Mouse (Mus musculus) forebrain, postnatal 0 days (tissue): ENCODE data around the gene Rnpepl1. TPM values are rescaled to one million over a fixed set of nuclear protein-coding genes. Genes with fewer than 3 reads are reported as not detected.

Experiments used
- ATAC-seq: fragments of 200-750 bp; cut with Nextera tagmentation; 2 replicates; pipeline ENCODE4 v1.8.0; 2017; ENCODE audit warnings: mild to moderate bottlenecking, moderate library complexity
- DNase-seq: peaks from one replicate; pipeline ENCODE4 v3.0.0-alpha.2; 2015
- H3K27ac ChIP-seq: fragments of 300-500 bp; sonication (generic); 2 replicates; pipeline ENCODE4 v1.5.1; 2014; ENCODE audit warnings: low read depth, mild to moderate bottlenecking, antibody characterized with exemption, low read length, moderate library complexity, mixed read lengths
- H3K27me3 ChIP-seq: fragments of 300-500 bp; sonication (generic); 2 replicates; pipeline ENCODE4 v1.6.1; 2014; ENCODE audit warnings: mild to moderate bottlenecking, low read length, mixed read lengths; ENCODE audit not compliant: insufficient read depth
- H3K36me3 ChIP-seq: fragments of 300-500 bp; sonication (generic); 2 replicates; pipeline ENCODE4 v1.6.1; 2014; ENCODE audit warnings: mild to moderate bottlenecking, moderate library complexity; ENCODE audit not compliant: insufficient read depth
- H3K4me1 ChIP-seq: fragments of 300-500 bp; sonication (generic); 2 replicates; pipeline ENCODE4 v1.6.1; 2014; ENCODE audit warnings: antibody characterized with exemption; ENCODE audit not compliant: insufficient read depth
- H3K4me2 ChIP-seq: fragments of 300-500 bp; sonication (generic); 2 replicates; pipeline ENCODE4 v1.6.1; 2014; ENCODE audit warnings: low read depth, mild to moderate bottlenecking, moderate library complexity
- H3K4me3 ChIP-seq: fragments of 300-500 bp; sonication (generic); 2 replicates; pipeline ENCODE4 v1.5.1; 2014; ENCODE audit warnings: low read depth, low read length, mixed read lengths
- H3K9ac ChIP-seq: fragments of 300-500 bp; sonication (generic); 2 replicates; pipeline ENCODE4 v1.6.1; 2014; ENCODE audit warnings: mild to moderate bottlenecking
- H3K9me3 ChIP-seq: fragments of 300-500 bp; sonication (generic); 2 replicates; pipeline ENCODE4 v1.6.1; 2016; ENCODE audit warnings: low read length
- CTCF ChIP-seq: sonication (generic); IDR thresholded peaks from 2 replicates; pipeline ENCODE4 v1.5.1; 2016; ENCODE audit warnings: antibody characterized with exemption, control low read depth, low read depth
- WGBS: fragments of 180-500 bp; shearing (Covaris S2); extraction: QIAGEN DNeasy Blood & Tissue Kit; methylation state at CpG from one replicate; pipeline ENCODE4 v1.1.7; 2014; 5-methylcytosine and 5-hydroxymethylcytosine counted together
- polyA plus RNA-seq: library from polyadenylated mRNA; unstranded; fragments of >200 nt; fragmentation: Nextera tagmentation; extraction: Ambion mirVana; gene quantifications from 2 replicates; pipeline ENCODE4 v1.2.1, GENCODE M21; 2015
- total RNA-seq: library from RNA; depleted of rRNA; stranded (reverse); fragments of >200 nt; gene quantifications from 2 replicates; pipeline ENCODE4 v1.2.3, GENCODE M21; 2014

The Rnpepl1 gene
- total and polyA plus RNA-seq, 2 experiments from 2014 or later: 25.3 to 36.8 TPM

DNA sequence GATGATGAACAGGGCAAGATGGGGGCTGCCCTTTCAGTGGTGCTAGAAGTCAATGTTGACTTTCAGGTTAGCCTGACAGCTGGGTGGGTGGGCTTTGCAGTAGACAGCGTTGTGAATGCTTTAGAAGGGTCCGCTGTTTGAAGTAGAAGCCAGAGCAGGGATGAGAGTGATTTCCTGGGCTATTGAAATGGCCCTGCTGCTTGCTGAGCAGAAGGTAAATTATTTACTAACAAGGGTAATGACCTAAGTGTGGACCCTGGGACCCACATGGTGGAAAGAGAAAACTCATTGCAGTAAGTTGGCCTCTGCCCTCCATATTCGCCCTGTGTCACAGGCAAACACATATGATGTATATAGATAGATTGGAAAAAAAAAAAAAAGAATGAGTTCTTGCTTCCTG is 25.9 kb downstream of the Rnpepl1 start:
- ATAC-seq: no peak
- 81% methylated on average over 3 of the region's 3 CpGs for WGBS

DNA sequence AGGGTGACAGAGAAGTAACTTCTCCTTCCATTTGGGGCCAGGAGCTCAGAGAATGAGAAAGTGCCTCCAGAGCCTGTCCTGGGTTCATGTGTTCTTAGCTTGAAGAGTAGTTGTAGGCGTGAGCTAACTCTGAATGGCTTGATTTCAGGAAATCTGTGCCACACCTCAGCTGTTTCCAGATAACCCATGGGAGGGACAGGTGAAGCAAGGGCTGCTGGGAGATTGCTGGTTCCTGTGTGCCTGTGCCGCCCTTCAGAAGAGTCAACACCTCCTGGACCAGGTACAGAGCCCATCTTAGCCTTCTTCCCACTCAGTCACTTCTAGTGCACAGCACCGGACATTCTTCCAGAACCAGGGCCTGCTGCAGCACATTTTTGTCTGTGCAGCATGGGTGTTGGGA is 27.2 kb downstream of the Rnpepl1 start:
- H3K27ac ChIP-seq: no peak overlapping the region
- no peak overlapping the region for H3K4me2 ChIP-seq
- H3K9me3 ChIP-seq: no peaks in the 10 kb centered on the region
- TF ChIP-seq CTCF: no peak
- H3K27me3 ChIP-seq: no peaks in the 10 kb centered on the region
- no peak overlapping the region for H3K9ac ChIP-seq
- 95% methylated on average over 3 of the region's 3 CpGs for WGBS
- DNase-seq (no peak), ATAC-seq (no peak)
- H3K4me1 ChIP-seq: peaks cover 21% of the 10 kb centered on the region
- H3K4me3 ChIP-seq: no peak overlapping the region
- H3K36me3 ChIP-seq: peaks cover 41% of the 10 kb centered on the region

More for the DNA sequence above, 25.9 kb downstream of the Rnpepl1 start:
- Histone ChIP-seq H3K4me1 (peaks cover 21% of the 10 kb centered on the region), H3K36me3 (peaks cover 33% of the 10 kb centered on the region), H3K9me3 (no peaks in the 10 kb centered on the region), H3K27me3 (no peaks in the 10 kb centered on the region), H3K4me3 (no peak overlapping the region), H3K27ac (no peak overlapping the region), H3K4me2 (peak overlapping the region; percentile 77), H3K9ac (peak overlapping the region; percentile 70; the same call in 1 of the 2 replicates)
- no peak for TF ChIP-seq CTCF
- DNase-seq: no peak

DNA sequence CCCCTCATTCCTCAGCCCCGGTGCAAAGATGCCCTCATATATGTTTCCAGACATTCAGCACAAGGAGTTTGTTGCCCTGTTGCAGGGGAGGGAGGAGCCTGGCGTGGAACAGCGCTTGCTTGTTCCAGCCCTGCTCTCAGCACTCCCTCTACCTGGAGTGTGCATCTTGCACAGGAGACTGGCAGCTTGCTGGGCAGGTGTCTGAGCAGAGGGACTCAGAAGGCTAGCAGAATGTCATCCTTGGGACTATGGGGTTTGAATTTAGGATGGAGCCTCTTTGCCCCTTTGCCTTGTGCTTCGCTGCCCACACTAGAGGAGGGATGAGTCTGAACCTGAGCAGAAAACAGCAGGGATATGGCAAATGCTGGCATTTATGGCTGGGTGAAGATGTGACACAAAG is 29.2 kb downstream of the Rnpepl1 start:
- ATAC-seq: no peak
- no peak for DNase-seq

DNA sequence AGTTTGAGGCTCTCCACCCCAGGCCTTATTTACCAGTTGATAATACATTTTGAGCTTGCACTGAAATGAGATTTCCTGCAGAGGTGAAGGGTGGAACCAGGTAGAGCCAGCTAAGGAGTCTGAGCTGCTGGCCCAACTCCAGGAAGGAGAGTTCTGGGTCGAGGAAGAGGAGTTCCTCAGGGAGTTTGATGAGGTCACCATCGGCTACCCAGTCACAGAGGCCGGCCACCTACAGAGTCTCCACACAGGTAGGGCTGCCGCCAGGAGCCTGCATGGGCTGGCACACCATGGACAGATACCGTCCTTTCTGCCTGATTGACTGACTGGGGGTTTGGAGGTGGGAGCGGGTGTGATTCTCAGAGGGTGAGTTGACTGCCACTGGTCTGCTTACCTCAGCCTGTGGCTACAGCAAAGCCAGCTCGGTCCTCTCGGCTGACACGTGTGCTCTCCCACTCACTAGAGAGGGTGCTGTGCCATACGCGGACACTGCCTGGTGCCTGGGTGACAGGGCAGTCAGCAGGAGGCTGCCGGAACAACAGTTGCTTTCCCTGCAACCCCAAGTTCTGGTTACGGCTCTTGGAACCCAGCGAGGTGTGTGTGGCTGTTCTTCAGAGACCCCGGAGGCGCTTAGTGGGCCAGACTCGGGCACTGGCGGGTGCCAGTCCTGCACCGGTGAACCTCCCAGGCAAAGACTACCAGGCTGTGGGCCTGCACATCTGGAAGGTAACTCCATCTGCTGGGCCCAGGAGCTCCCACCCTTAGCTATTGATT is 32.8 kb downstream of the Rnpepl1 start:
- Histone ChIP-seq H3K4me2 (no peak overlapping the region), H3K4me3 (no peak overlapping the region), H3K4me1 (no peaks in the 10 kb centered on the region), H3K36me3 (peaks cover 89% of the 10 kb centered on the region), H3K9ac (no peak overlapping the region), H3K27ac (no peak overlapping the region), H3K27me3 (no peaks in the 10 kb centered on the region), H3K9me3 (no peaks in the 10 kb centered on the region)
- 92% methylated on average over 19 of the region's 19 CpGs for WGBS
- ATAC-seq: no peak
- TF ChIP-seq CTCF: no peak
- DNase-seq: no peak

More for the DNA sequence above, 29.2 kb downstream of the Rnpepl1 start:
- H3K27ac ChIP-seq: no peak overlapping the region
- peaks cover 15% of the 10 kb centered on the region for H3K4me1 ChIP-seq
- WGBS: 98% methylated on average over 4 of the region's 4 CpGs
- H3K9ac ChIP-seq: no peak overlapping the region
- peaks cover 60% of the 10 kb centered on the region for H3K36me3 ChIP-seq
- no peaks in the 10 kb centered on the region for H3K9me3 ChIP-seq
- H3K4me2 ChIP-seq: no peak overlapping the region
- TF ChIP-seq CTCF: no peak
- no peaks in the 10 kb centered on the region for H3K27me3 ChIP-seq
- H3K4me3 ChIP-seq: no peak overlapping the region

DNA sequence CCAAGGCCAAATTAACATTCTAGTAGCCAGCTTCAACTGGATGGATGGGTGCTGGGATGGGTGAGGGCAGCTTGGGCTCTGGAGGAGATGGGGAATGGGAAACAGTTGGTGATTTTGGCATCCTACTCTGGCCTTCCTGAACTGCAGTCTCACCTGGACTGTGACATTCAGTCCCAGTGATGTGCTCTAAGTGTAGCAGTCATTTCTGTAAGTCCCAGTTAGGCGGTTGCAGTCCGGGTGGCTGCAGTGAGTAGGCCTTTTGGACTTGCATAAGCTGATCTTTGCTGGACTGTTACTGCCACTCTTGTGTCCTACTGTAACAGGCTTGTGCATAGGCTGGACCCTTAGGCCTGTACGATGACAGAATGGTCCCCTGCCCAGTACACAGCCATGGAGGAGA is 37.4 kb downstream of the Rnpepl1 start:
- H3K27me3 ChIP-seq: no peaks in the 10 kb centered on the region
- peaks cover 70% of the 10 kb centered on the region for H3K36me3 ChIP-seq
- H3K4me1 ChIP-seq: no peaks in the 10 kb centered on the region
- WGBS: 97% methylated on average over 3 of the region's 3 CpGs
- H3K9me3 ChIP-seq: no peaks in the 10 kb centered on the region
- H3K27ac ChIP-seq: no peak overlapping the region
- H3K4me2 ChIP-seq: no peak overlapping the region
- DNase-seq (no peak), ATAC-seq (no peak)
- no peak overlapping the region for H3K9ac ChIP-seq
- no peak overlapping the region for H3K4me3 ChIP-seq
- TF ChIP-seq CTCF: no peak

DNA sequence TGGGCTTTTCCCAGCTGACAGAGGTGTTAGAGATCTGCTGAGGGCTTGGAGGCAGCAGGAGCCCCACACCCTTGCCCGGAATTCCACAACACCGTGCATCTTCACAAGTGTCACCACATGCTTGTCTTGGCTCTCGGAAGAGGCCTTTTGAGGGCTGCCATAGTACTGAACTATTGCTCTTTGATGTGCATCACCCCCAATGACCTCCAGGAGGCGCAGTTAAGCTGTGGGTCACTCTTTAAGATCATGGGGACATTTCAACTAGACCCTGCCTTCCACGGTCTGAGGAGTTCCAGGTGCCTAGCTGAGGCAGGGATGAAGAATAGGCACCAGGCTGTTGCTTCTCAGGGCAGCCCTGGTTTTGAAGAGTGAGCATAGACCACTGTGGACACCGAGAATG is 38.8 kb downstream of the Rnpepl1 start:
- Histone ChIP-seq H3K9me3 (no peaks in the 10 kb centered on the region), H3K4me3 (no peak overlapping the region), H3K4me2 (no peak overlapping the region), H3K36me3 (peaks cover 55% of the 10 kb centered on the region), H3K4me1 (no peaks in the 10 kb centered on the region), H3K27me3 (no peaks in the 10 kb centered on the region), H3K27ac (no peak overlapping the region), H3K9ac (no peak overlapping the region)
- no peak for DNase-seq
- ATAC-seq: no peak
- WGBS: 60% methylated on average over 6 of the region's 6 CpGs
- TF ChIP-seq CTCF: peak; percentile 51

DNA sequence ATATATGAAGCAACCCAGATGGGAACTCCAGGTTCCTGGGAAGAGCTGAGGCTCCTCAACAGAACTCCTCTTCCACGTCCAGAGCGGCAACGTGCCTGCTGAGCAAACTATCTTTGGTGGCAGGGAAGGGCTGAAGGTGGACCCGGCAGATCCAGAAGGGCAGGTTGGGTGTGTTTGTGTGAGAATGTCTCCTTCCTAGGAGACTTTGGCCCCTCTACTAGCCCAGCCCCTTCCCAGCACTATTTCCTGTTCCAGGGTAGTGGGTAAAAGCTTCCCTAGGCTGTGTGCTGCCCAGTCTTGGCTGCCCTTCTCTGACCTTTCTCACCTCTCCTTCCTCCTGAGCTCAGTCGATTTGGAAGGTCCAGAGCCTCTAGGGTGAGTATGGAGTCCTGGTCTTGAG is 40.0 kb downstream of the Rnpepl1 start, which contains the start of gene Gpr35:
Gene Gpr35 (plus strand): TSS at position 259 of the 400 bp plus-strand sequence.
- Histone ChIP-seq H3K9ac (no peak within 1 kb of the TSS), H3K4me1 (no peaks in the 10 kb centered on the region), H3K27ac (no peak within 1 kb of the TSS), H3K36me3 (peaks cover 43% of the 10 kb centered on the region), H3K9me3 (no peaks in the 10 kb centered on the region), H3K4me3 (no peak within 1 kb of the TSS), H3K27me3 (no peaks in the 10 kb centered on the region), H3K4me2 (no peak within 1 kb of the TSS)
- ATAC-seq (no peak), DNase-seq (no peak)
- WGBS: 89% methylated on average over 5 of the region's 5 CpGs
- TF ChIP-seq CTCF: no peak
